Comparison of ENCODE assay signal across 8 mouse cellular contexts in the genomic region with DNA sequence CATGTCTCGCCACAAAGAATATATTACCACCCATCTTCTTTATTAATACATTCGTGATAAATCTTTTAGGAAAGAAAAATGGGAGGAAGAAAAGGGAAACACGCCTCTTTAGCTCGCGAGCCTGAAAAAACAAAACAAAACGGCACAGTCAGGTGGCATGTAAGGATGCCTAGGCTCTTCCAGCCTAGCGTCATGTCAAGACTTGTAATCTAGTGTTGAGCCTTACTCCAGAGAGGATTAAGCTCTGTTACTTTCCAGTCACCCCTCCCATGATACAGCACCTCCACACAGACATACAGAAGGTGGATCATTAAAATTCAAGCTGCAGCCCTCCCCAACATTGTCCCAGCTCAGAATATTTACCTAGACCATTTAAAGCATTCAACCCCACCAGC. TPM values are rescaled to one million over a fixed set of nuclear protein-coding genes. Genes with fewer than 3 reads are reported as not detected.
DNase-seq lines count a peak whose midpoint lies in the region; ATAC-seq and TF ChIP-seq lines count a peak whose summit lies in the region.

No protein-coding gene starts in this region.

- H3K36me3 ChIP-seq in heart, postnatal 0 days (replicated peaks; ENCODE audit: control insufficient read depth, insufficient read depth, low read length) = no peaks in the 10 kb centered on the region
- no peaks in the 10 kb centered on the region for H3K36me3 ChIP-seq in hindbrain, embryonic 13.5 days
- H3K36me3 ChIP-seq in midbrain, embryonic 14.5 days (ENCODE audit: control insufficient read depth, insufficient read depth, low read length) = no peaks in the 10 kb centered on the region

- H3K9me3 ChIP-seq in heart, postnatal 0 days (replicated peaks; ENCODE audit: control insufficient read depth, low read length) = no peaks in the 10 kb centered on the region
- no peaks in the 10 kb centered on the region for H3K9me3 ChIP-seq in hindbrain, embryonic 13.5 days
- H3K9me3 ChIP-seq in midbrain, embryonic 14.5 days (ENCODE audit: control insufficient read depth, low read length) = no peaks in the 10 kb centered on the region

- 10% methylated on average over 7 of the region's 7 CpGs for WGBS in heart, postnatal 0 days
- 5% methylated on average over 7 of the region's 7 CpGs for WGBS in hindbrain, embryonic 13.5 days
- WGBS in midbrain, embryonic 14.5 days = 2% methylated on average over 7 of the region's 7 CpGs

- no peak for TF ChIP-seq CTCF in heart, postnatal 0 days (IDR thresholded peaks at IDR 0.05; ENCODE audit: low read depth)

- H3K27me3 ChIP-seq in heart, postnatal 0 days (ENCODE audit: control insufficient read depth, insufficient read depth, low read length) = no peaks in the 10 kb centered on the region; the same call in 1 of the 2 replicates
- H3K27me3 ChIP-seq in hindbrain, embryonic 13.5 days = no peaks in the 10 kb centered on the region
- no peaks in the 10 kb centered on the region for H3K27me3 ChIP-seq in midbrain, embryonic 14.5 days (ENCODE audit: control insufficient read depth, insufficient read depth, low read length)

- peaks cover 19% of the 10 kb centered on the region for H3K4me1 ChIP-seq in heart, postnatal 0 days (ENCODE audit: control insufficient read depth, insufficient read depth)
- H3K4me1 ChIP-seq in brown adipose tissue, adult 24 weeks (ENCODE audit: control insufficient read depth, insufficient read depth, insufficient read length, low read length) = peaks cover 3% of the 10 kb centered on the region; the same call in 1 of the 2 replicates
- peaks cover 35% of the 10 kb centered on the region for H3K4me1 ChIP-seq in hindbrain, embryonic 13.5 days (replicated peaks)
- peaks cover 21% of the 10 kb centered on the region for H3K4me1 ChIP-seq in midbrain, embryonic 14.5 days (ENCODE audit: control insufficient read depth, insufficient read depth, low read length)

- peak overlapping the region; percentile 88 for H3K4me3 ChIP-seq in heart, postnatal 0 days (ENCODE audit: low read depth, low read length)
- H3K4me3 ChIP-seq in brown adipose tissue, adult 24 weeks (ENCODE audit: insufficient read depth, low read depth, low read length) = peak overlapping the region; percentile 82
- peak overlapping the region; percentile 92 for H3K4me3 ChIP-seq in hindbrain, embryonic 13.5 days
- peak overlapping the region; percentile 74 for H3K4me3 ChIP-seq in midbrain, embryonic 14.5 days (replicated peaks; ENCODE audit: low read depth, low read length)

- TF ChIP-seq EP300 in heart, postnatal 0 days (IDR thresholded peaks at IDR 0.05; ENCODE audit: low read depth) = no peak

- intact Hi-C loops in heart, postnatal 14 days (cut with DNase I) = loop anchor here (2.0 kb wide), 1 partner anchor 400 kb away; no protein-coding TSS in a partner anchor

- H3K9ac ChIP-seq in heart, postnatal 0 days (replicated peaks; ENCODE audit: low read depth, low read length) = peak overlapping the region; percentile 85
- H3K9ac ChIP-seq in hindbrain, embryonic 13.5 days = peak overlapping the region; percentile 90
- H3K9ac ChIP-seq in midbrain, embryonic 14.5 days (replicated peaks; ENCODE audit: low read length) = peak overlapping the region; percentile 73

- peak; percentile 16 for DNase-seq in heart, postnatal 0 days (ENCODE audit: low spot score)
- no peak for DNase-seq in heart, postnatal 14 days
- peak; percentile 56 for DNase-seq in midbrain, embryonic 14.5 days
- no peak for DNase-seq in T-cell, adult 2 months (ENCODE audit: low spot score)
- DNase-seq in urinary bladder, postnatal 4 days (ENCODE audit: low spot score in 2 of 2) = no peak
- no peak for DNase-seq in cerebellum, adult 9-10 months

- H3K27ac ChIP-seq in heart, postnatal 0 days (ENCODE audit: low read depth) = peak overlapping the region; percentile 75; the same call in 1 of the 2 replicates
- peak overlapping the region; percentile 75 for H3K27ac ChIP-seq in brown adipose tissue, adult 24 weeks (replicated peaks; ENCODE audit: low read depth, low read length)
- peak overlapping the region; percentile 93 for H3K27ac ChIP-seq in hindbrain, embryonic 13.5 days
- peak overlapping the region; percentile 91 for H3K27ac ChIP-seq in midbrain, embryonic 14.5 days (replicated peaks; ENCODE audit: low read depth, low read length)

- no peak for ATAC-seq in heart, postnatal 0 days (ENCODE audit: insufficient read depth, low read depth)
- ATAC-seq in hindbrain, embryonic 13.5 days (ENCODE audit: low FRiP score) = peak; percentile 8; the same call in 1 of the 2 replicates
- ATAC-seq in midbrain, embryonic 14.5 days (ENCODE audit: low FRiP score, low TSS enrichment) = no peak

- peak overlapping the region; percentile 97 for H3K4me2 ChIP-seq in heart, postnatal 0 days (ENCODE audit: low read depth, low read length)
- H3K4me2 ChIP-seq in hindbrain, embryonic 13.5 days = peak overlapping the region; percentile 97
- H3K4me2 ChIP-seq in midbrain, embryonic 14.5 days (ENCODE audit: low read length) = peak overlapping the region; percentile 98

RNA-seq across cellular contexts. Expression of a gene that starts 0.8 kb away (rescaled TPM):
- total RNA-seq in heart, postnatal 0 days (2014; rRNA removed; ENCODE audit: low replicate concordance) = 36.1 and 47.5 TPM in 2 replicates
- 3.1 and 3.3 TPM in 2 replicates for polyA plus RNA-seq in heart, postnatal 0 days (2015; fragmentation: Nextera tagmentation; extraction: Ambion mirVana)
- 10 to 100 TPM; 44.9 to 45.3 TPM for total RNA-seq in heart, postnatal 14 days (2021)
- polyA plus RNA-seq in brown adipose tissue, adult 24 weeks (2012; ENCODE audit: insufficient read depth, insufficient read length, missing spikeins) = 6.8 and 10.6 TPM in 2 replicates
- polyA plus RNA-seq in hindbrain, embryonic 13.5 days (2015; fragmentation: Nextera tagmentation; extraction: Ambion mirVana) = 9.8 and 10.4 TPM in 2 replicates
- polyA plus RNA-seq in midbrain, embryonic 14.5 days (2014; fragmentation: Nextera tagmentation; extraction: Ambion mirVana) = 11.9 and 13.6 TPM in 2 replicates

Comparison
In these comparisons a context has a peak if more than half of its experiments do, and no peak if none do; other contexts are left out.
1. DNase-seq: peak in heart, postnatal 0 days (single experiment) and midbrain, embryonic 14.5 days (single experiment); none in heart, postnatal 14 days (0 of 2), T-cell, adult 2 months (single experiment), urinary bladder, postnatal 4 days (0 of 2) and cerebellum, adult 9-10 months (single experiment).
2. Peak in every context shown above with its lines, with median percentiles within 50 percentile points of each other: H3K27ac ChIP-seq, H3K4me2 ChIP-seq, H3K4me3 ChIP-seq and H3K9ac ChIP-seq.